Mouse (Mus musculus) retina, postnatal 1 day (tissue): ENCODE results near the gene Fgf15.
"Not testable (repeated sequence)": the region's sequence is repeated elsewhere in the genome, so short reads cannot be mapped to it uniquely, and the experiment has no call there.

Experiments used
- DNase-seq: peaks from one replicate; pipeline ENCODE4 v3.0.0-alpha.2; 2012

Fgf15 gene

GRCm38 (mm10) chr7:144896294-144897218 is at the start of gene Fgf15:
Gene Fgf15, plus strand, starts transcription at chr7:144896531.
- DNase-seq = peak; percentile 85

DNA sequence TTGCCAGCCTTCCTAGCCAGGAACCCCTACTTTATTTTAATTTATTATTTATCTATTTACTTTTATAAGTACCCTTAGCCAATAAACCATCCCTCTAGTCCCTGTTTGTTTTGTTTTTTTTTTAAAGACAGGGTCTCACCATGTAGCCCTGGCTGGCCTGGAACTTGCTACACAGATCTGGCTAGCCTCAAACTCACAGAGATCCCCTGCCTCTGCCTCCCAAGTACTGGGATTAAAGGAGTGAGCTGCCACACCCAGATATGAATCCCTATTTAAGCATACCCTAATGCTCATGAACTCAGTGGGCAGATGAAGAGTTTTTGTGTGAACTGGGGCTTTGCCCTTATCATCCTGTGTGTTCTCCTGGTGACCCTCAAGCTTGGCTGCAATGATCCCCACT is 49.3 kb upstream of the Fgf15 start, which contains the start of gene Fgf4:
TSS of gene Fgf4 (plus strand) at position 301 of the 400 bp plus-strand sequence.
- no peak for DNase-seq

DNA sequence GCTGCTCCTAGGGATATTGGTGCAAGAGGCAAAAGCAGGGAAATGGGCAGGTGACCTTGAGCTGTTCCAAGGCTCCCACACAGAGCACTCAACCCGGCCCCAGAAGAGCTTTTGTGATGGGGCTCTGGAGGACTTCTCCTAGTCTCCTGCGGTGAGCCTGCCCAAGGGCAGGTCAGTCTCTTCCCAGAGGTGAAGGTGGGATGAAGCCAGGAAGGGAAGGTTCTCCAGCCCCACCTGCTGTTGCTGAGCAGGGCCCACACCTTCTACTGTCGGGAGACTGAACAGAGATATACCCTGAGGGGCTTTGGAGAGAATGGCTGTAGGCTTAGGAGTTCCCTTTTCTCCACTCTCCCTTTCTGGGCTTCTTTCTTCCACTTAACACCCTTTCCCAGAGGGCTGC is 45.0 kb upstream of the Fgf15 start:
- no peak for DNase-seq

DNA sequence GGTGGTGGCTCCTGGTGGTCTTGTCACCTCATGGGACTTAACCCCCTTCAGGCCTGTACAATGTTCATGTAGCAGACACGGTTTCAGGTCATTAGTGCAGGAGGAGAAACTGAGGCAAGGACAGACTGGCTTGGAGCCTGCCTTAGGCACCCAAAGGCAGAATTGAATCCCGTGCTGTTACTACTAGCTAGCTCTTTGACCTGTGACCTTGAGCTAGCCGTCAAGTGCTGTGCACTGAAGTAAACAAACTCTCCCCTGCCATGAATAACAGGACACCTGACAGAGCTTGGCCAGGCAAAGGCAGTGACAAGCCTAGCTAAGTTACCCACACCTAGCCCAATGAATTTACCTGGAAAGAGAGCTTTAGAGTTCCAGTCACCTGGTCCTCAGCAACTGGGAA is 41.4 kb upstream of the Fgf15 start:
- DNase-seq = no peak

DNA sequence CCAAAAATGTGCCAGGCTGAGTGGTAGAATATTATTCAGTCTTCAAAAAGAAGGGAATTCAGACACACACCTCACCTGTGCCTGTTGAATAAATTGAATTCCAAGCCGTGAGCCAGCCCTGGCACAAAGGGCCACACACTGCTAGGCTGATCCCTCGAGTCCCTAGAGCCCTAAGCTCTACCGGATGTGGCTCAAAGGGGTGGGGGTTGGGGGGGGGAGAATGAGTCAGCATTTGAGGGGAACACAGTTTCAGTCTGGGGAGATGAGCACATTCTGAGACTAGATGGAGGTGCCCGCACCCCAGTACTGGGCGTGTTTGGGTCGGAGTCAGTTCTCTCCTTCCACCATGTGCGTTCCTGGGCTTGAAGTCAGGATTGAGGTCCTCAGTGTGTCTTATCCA is 39.2 kb upstream of the Fgf15 start:
- no peak for DNase-seq

GRCm38 (mm10) chr7:144857826-144858342 is 38.4 kb upstream of the Fgf15 start:
- DNase-seq = no peak

- no peak for DNase-seq
Observed at GRCm38 (mm10) chr7:144858702-144859101, 37.6 kb upstream of the Fgf15 start.

GRCm38 (mm10) chr7:144861056-144861768 is 35.1 kb upstream of the Fgf15 start:
- DNase-seq = peak; percentile 36

- DNase-seq = peak; percentile 40
Observed at GRCm38 (mm10) chr7:144861769-144862070, 34.6 kb upstream of the Fgf15 start.

- peak; percentile 36 for DNase-seq
Observed at GRCm38 (mm10) chr7:144862126-144862525, 34.2 kb upstream of the Fgf15 start.

DNA sequence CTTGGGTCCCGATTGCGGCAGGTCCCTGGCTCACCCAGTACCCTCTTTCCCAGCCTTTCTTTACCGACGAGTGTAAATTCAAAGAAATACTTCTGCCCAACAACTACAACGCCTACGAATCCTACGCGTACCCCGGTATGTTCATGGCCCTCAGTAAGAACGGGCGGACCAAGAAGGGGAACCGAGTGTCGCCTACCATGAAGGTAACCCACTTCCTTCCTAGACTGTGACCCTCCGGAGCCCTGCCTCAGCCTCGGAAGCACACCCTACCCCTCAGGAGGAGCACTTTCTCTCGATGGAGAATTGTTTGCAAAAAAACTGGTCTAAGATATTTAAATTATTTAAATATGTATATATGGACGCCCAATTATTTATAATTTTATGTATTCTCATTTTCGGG is 33.6 kb upstream of the Fgf15 start:
- no peak for DNase-seq

- no peak for DNase-seq
Observed at GRCm38 (mm10) chr7:144863196-144863595, 33.1 kb upstream of the Fgf15 start.

DNA sequence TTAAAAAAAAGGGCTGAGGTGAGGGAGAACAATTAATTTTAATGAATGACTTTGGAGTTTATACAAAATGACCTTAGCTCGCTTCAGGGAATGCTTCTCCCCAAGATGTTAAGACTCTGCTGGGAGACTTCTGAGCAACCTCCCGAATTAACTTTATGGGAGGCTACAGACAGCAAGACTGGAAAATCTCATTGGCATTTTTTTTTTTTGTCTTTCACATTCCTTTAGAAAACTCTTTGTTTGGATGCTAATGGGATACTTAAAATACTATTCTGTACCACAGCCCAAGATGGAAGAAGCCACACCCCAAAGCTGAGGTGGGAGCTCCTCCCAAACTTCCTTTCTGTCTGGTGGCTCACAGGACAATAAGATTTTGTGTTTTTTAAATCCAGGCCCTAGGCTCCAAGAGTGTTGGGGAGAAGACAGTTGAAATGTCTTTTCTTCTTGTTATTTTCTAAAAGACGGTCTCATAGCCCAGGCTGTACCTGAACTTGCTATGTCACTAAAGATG is 32.1 kb upstream of the Fgf15 start:
- no peak for DNase-seq

- no peak for DNase-seq
Observed at GRCm38 (mm10) chr7:144867161-144867560, 29.2 kb upstream of the Fgf15 start.

DNA sequence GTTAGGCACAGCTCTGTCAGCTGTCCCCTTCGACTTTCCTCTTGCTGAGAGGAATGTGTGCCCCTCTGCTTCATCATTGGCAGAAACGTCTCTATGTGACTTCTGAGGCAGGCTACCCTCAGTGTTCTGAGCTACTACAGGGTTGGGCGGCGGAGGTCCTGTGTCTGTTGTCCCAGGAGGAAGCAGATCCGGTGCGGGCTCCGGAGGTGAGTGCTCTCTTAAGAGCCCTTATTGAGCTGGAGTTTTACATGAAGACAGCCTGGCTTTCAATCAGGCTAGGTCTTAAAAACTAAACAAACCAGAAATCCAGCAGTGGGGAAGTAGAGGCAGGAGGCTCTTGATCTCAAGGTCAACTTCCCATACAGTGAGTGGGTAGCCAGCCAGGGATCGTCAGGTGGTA is 28.7 kb upstream of the Fgf15 start:
- no peak for DNase-seq

DNA sequence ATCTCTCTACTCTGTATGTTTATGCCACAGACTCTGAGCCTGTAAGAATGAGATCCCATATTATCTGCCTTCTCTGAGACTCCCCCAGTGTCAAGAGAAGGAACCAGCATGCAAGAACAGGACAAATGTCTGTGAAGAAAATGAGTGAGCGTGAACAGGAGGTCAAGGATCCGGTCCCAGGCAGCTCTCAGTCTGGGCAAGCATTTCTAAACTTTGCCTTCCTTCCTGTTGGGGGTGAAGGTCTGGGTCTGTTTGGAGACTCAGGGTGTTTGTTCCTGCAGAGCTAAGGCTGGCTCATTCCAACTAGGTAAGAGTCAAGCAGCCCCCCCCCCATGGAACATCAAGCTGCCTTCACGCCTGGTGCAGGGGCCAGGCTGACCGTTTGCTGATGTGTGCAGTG is 23.9 kb upstream of the Fgf15 start:
- DNase-seq = no peak

- no peak for DNase-seq
Observed at GRCm38 (mm10) chr7:144873160-144873559, 23.2 kb upstream of the Fgf15 start.

GRCm38 (mm10) chr7:144874226-144874625 is 22.1 kb upstream of the Fgf15 start:
- no peak for DNase-seq

- DNase-seq = no peak
Observed at GRCm38 (mm10) chr7:144878401-144878800, 17.9 kb upstream of the Fgf15 start.

DNA sequence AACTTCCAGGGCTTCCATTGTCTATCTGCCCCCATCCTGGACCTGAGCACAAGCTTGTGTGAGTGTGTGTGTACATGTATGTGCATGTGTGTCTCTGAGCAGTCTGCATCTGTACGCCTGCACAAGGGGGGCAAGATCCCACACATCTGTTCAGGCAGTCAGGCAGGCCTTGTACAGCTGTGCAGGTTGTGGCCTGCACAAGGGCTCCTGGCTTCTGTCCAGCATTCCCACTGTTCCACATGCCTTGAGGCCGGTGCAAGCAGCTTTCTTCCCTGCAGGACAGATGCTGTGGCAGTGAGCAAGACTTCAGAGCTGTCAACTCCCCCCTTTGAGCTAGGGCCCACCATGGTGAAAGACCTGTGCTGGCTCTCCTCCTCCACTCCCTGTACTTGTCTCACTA is 13.2 kb upstream of the Fgf15 start:
- DNase-seq = no peak

GRCm38 (mm10) chr7:144887672-144888071 is 8.7 kb upstream of the Fgf15 start:
- DNase-seq = no peak

DNA sequence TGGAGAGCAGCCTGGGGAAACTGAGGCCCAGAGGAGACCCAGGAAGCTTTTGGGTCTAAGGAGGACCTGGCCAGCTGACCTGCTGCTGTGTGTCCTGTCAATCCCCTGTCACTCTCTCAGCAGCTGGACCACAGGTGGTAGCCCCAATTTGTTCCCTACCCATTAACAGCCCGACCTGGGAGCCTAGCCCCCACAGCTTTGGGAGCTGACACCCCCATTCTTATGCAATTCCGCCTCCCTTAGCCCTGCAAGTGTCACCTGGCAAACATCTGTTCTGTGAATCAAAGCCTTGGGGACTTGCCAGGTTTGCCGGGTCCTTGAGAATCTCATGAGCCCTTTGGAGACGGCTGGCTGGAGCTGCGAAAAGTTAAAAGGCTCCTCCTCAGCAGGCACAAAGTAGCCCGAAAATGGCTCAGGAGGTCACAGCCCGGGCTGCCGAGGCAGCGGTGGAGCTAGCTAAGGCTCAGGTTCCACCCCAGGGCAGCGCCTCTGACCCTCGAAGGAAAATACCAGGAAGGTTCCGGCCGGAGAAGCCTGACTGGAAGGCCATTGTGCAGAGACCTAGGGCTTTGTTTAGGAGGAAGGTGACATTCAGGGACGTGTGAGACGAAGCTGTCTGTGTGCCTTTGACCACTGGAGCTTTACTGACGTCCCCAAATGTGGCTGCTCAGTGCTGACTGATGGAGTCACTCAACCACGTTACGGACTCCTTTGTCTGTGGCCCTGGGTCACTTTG is 7.6 kb upstream of the Fgf15 start:
- no peak for DNase-seq

- DNase-seq = not testable (repeated sequence)
Observed at GRCm38 (mm10) chr7:144890661-144891060, 5.7 kb upstream of the Fgf15 start.
